Mouse (Mus musculus) spleen, adult 2 months (tissue): Measurements from ENCODE around the gene 1810055G02Rik.

Experiments
- CTCF ChIP-seq: fragments of 200-500 bp; IDR thresholded peaks from 2 replicates; pipeline ENCODE4 v1.5.1; 2011; ENCODE audit warnings: mild to moderate bottlenecking, inconsistent platforms; ENCODE audit not compliant: insufficient read depth, insufficient read length, insufficient replicate concordance; ENCODE audit errors: extremely low read depth
- POLR2A ChIP-seq: fragments of 200-500 bp; IDR thresholded peaks from 2 replicates; pipeline ENCODE4 v1.6.1; 2011; ENCODE audit warnings: low read depth, low read length, inconsistent platforms

GRCm38 (mm10) chr19:3686215-3686894, 21.7 kb upstream of the 1810055G02Rik start, which contains the start of gene Lrp5:
- TF ChIP-seq CTCF (no peak), POLR2A (no peak)
